In genomic region chr16:59572685-59573084, GRCm38 (mm10) we compare ENCODE assay signal across 23 mouse cellular contexts. TPM values are rescaled to one million over a fixed set of nuclear protein-coding genes. Genes with fewer than 3 reads are reported as not detected.
DNase-seq lines count a peak whose midpoint lies in the region; ATAC-seq and TF ChIP-seq lines count a peak whose summit lies in the region.
"Had no signal": no experiment of that assay in that cellular context is flagged by ENCODE, and none has a peak within 500 bp of the region (broad histone marks: within the 10 kb centered on the region; RNA-seq: fewer than 3 reads in every experiment).

No protein-coding gene starts in this region.

- no peaks in the 10 kb centered on the region for H3K9me3 ChIP-seq in embryonic facial prominence, embryonic 15.5 days (replicated peaks)
- H3K9me3 ChIP-seq in embryonic facial prominence, embryonic 10.5 days, result no peaks in the 10 kb centered on the region
- no peaks in the 10 kb centered on the region for H3K9me3 ChIP-seq in heart, embryonic 10.5 days
- no peaks in the 10 kb centered on the region for H3K9me3 ChIP-seq in lung, embryonic 15.5 days
- H3K9me3 ChIP-seq in stomach, postnatal 0 days (ENCODE audit: control insufficient read depth, low read length), result no peaks in the 10 kb centered on the region
- no peaks in the 10 kb centered on the region for H3K9me3 ChIP-seq in midbrain, embryonic 16.5 days (replicated peaks; ENCODE audit: control insufficient read depth, low read length, poor library complexity, severe bottlenecking)
- H3K9me3 ChIP-seq: midbrain, embryonic 13.5 days; neural tube, embryonic 12.5 days had no signal

- no peak for TF ChIP-seq EP300 in stomach, postnatal 0 days (optimal IDR thresholded peaks at IDR 0.05)

- H3K4me2 ChIP-seq in embryonic facial prominence, embryonic 15.5 days (replicated peaks), result no peak overlapping the region
- no peak overlapping the region for H3K4me2 ChIP-seq in lung, embryonic 15.5 days
- H3K4me2 ChIP-seq in stomach, postnatal 0 days (replicated peaks; ENCODE audit: low read depth), result no peak overlapping the region
- H3K4me2 ChIP-seq in midbrain, embryonic 16.5 days (ENCODE audit: low read length), result no peak overlapping the region
- H3K4me2 ChIP-seq: hindbrain, embryonic 14.5 days; midbrain, embryonic 13.5 days; neural tube, embryonic 12.5 days had no signal

- TF ChIP-seq CTCF in stomach, postnatal 0 days (IDR thresholded peaks at IDR 0.05; ENCODE audit: low read depth), result no peak

- H3K9ac ChIP-seq in embryonic facial prominence, embryonic 15.5 days, result no peak overlapping the region
- no peak overlapping the region for H3K9ac ChIP-seq in lung, embryonic 15.5 days
- no peak overlapping the region for H3K9ac ChIP-seq in stomach, postnatal 0 days (ENCODE audit: low read length)
- no peak overlapping the region for H3K9ac ChIP-seq in midbrain, embryonic 16.5 days (ENCODE audit: low read depth, low read length)
- H3K9ac ChIP-seq: hindbrain, embryonic 14.5 days; midbrain, embryonic 13.5 days; neural tube, embryonic 12.5 days had no signal

- intact Hi-C loops in heart, postnatal 14 days (cut with DNase I), result no loop called here

- no peaks in the 10 kb centered on the region for H3K36me3 ChIP-seq in embryonic facial prominence, embryonic 15.5 days
- no peaks in the 10 kb centered on the region for H3K36me3 ChIP-seq in embryonic facial prominence, embryonic 10.5 days (replicated peaks)
- H3K36me3 ChIP-seq in heart, embryonic 10.5 days, result peaks cover 25% of the 10 kb centered on the region
- no peaks in the 10 kb centered on the region for H3K36me3 ChIP-seq in lung, embryonic 15.5 days
- no peaks in the 10 kb centered on the region for H3K36me3 ChIP-seq in stomach, postnatal 0 days (ENCODE audit: control insufficient read depth, insufficient read depth, low read length)
- H3K36me3 ChIP-seq in midbrain, embryonic 16.5 days (ENCODE audit: control insufficient read depth, insufficient read depth, low read length), result no peaks in the 10 kb centered on the region
- H3K36me3 ChIP-seq: midbrain, embryonic 13.5 days; neural tube, embryonic 12.5 days had no signal

- H3K4me1 ChIP-seq in embryonic facial prominence, embryonic 15.5 days, result peaks cover 30% of the 10 kb centered on the region
- no peaks in the 10 kb centered on the region for H3K4me1 ChIP-seq in embryonic facial prominence, embryonic 10.5 days
- peaks cover 31% of the 10 kb centered on the region for H3K4me1 ChIP-seq in heart, embryonic 10.5 days
- H3K4me1 ChIP-seq in lung, embryonic 15.5 days, result peaks cover 9% of the 10 kb centered on the region; the same call in 1 of the 2 replicates
- no peaks in the 10 kb centered on the region; the same call in 1 of the 2 replicates for H3K4me1 ChIP-seq in stomach, postnatal 0 days (replicated peaks; ENCODE audit: control insufficient read depth, insufficient read depth)
- H3K4me1 ChIP-seq in midbrain, embryonic 16.5 days (ENCODE audit: control insufficient read depth, insufficient read depth, low read length), result no peaks in the 10 kb centered on the region
- H3K4me1 ChIP-seq: midbrain, embryonic 13.5 days; neural tube, embryonic 12.5 days had no signal

- H3K27ac ChIP-seq in embryonic facial prominence, embryonic 15.5 days (replicated peaks), result peak overlapping the region; percentile 48; the same call in 1 of the 2 replicates
- no peak overlapping the region for H3K27ac ChIP-seq in embryonic facial prominence, embryonic 10.5 days (replicated peaks)
- no peak overlapping the region for H3K27ac ChIP-seq in heart, embryonic 10.5 days
- H3K27ac ChIP-seq in lung, embryonic 15.5 days, result no peak overlapping the region; the same call in 1 of the 2 replicates
- H3K27ac ChIP-seq in stomach, postnatal 0 days (replicated peaks), result 0 out of 2 replicates have a peak overlapping the region, but pooled peaks have one; percentile 20
- H3K27ac ChIP-seq in midbrain, embryonic 16.5 days (ENCODE audit: low read length), result no peak overlapping the region
- H3K27ac ChIP-seq: hindbrain, embryonic 14.5 days; midbrain, embryonic 13.5 days; neural tube, embryonic 12.5 days had no signal

- H3K4me3 ChIP-seq in embryonic facial prominence, embryonic 15.5 days (replicated peaks), result no peak overlapping the region
- no peak overlapping the region for H3K4me3 ChIP-seq in embryonic facial prominence, embryonic 10.5 days
- no peak overlapping the region for H3K4me3 ChIP-seq in heart, embryonic 10.5 days
- no peak overlapping the region for H3K4me3 ChIP-seq in lung, embryonic 15.5 days
- no peak overlapping the region for H3K4me3 ChIP-seq in stomach, postnatal 0 days (ENCODE audit: low read depth, low read length)
- H3K4me3 ChIP-seq in midbrain, embryonic 16.5 days (ENCODE audit: low read depth, low read length), result no peak overlapping the region
- H3K4me3 ChIP-seq: midbrain, embryonic 13.5 days; neural tube, embryonic 12.5 days had no signal

- H3K27me3 ChIP-seq in embryonic facial prominence, embryonic 15.5 days, result no peaks in the 10 kb centered on the region
- no peaks in the 10 kb centered on the region for H3K27me3 ChIP-seq in embryonic facial prominence, embryonic 10.5 days (replicated peaks; ENCODE audit: low read depth, poor library complexity, severe bottlenecking)
- no peaks in the 10 kb centered on the region for H3K27me3 ChIP-seq in heart, embryonic 10.5 days (ENCODE audit: insufficient read depth, poor library complexity, severe bottlenecking)
- no peaks in the 10 kb centered on the region for H3K27me3 ChIP-seq in lung, embryonic 15.5 days
- H3K27me3 ChIP-seq in stomach, postnatal 0 days (ENCODE audit: control insufficient read depth, insufficient read depth, low read length), result no peaks in the 10 kb centered on the region
- H3K27me3 ChIP-seq in midbrain, embryonic 16.5 days (ENCODE audit: control insufficient read depth, insufficient read depth, low read depth, low read length), result no peaks in the 10 kb centered on the region
- H3K27me3 ChIP-seq: midbrain, embryonic 13.5 days; neural tube, embryonic 12.5 days had no signal

- 41% methylated on average over 3 of the region's 3 CpGs for WGBS in embryonic facial prominence, embryonic 15.5 days
- 86% methylated on average over 3 of the region's 3 CpGs for WGBS in embryonic facial prominence, embryonic 10.5 days
- WGBS in heart, embryonic 10.5 days, result 80% methylated on average over 3 of the region's 3 CpGs
- WGBS in lung, embryonic 15.5 days, result 43% methylated on average over 3 of the region's 3 CpGs
- WGBS in stomach, postnatal 0 days, result 48% methylated on average over 3 of the region's 3 CpGs
- WGBS in midbrain, embryonic 16.5 days, result 91% methylated on average over 3 of the region's 3 CpGs

- no peak for ATAC-seq in embryonic facial prominence, embryonic 15.5 days (ENCODE audit: insufficient number of reproducible peaks, low FRiP score, low TSS enrichment, low read depth)
- peak; percentile 52; the same call in 1 of the 2 replicates for ATAC-seq in lung, embryonic 15.5 days (ENCODE audit: borderline replicate concordance, extremely low read depth, low FRiP score, low TSS enrichment)
- ATAC-seq in stomach, postnatal 0 days (ENCODE audit: low FRiP score, low TSS enrichment), result no peak
- ATAC-seq in midbrain, embryonic 16.5 days, result no peak
- ATAC-seq: activated CD4-positive, CD25-positive, alpha-beta regulatory T cell, adult 4 months; forebrain, embryonic 14.5 days; inflammation-experienced regulatory T-cells, adult 6 months; midbrain, embryonic 13.5 days had no signal

- DNase-seq in embryonic facial prominence, embryonic 10.5 days (ENCODE audit: low spot score), result no peak
- DNase-seq in heart, embryonic 10.5 days (ENCODE audit: low spot score), result peak; percentile 45
- DNase-seq in heart, postnatal 14 days, result no peak
- no peak for DNase-seq in lung, postnatal 36 days
- DNase-seq in stomach, postnatal 0 days (ENCODE audit: low spot score), result no peak
- DNase-seq: adrenal gland, postnatal 10 days; cerebellum, adult 18-20 months; cerebellum, postnatal 14 days; heart, postnatal 4 days; kidney, adult 18-20 months; kidney, postnatal 4 days; liver; right cerebral cortex, postnatal 25 days; thymus, postnatal 14 days had no signal

RNA-seq across cellular contexts. Expression of gene Crybg3, which starts 28.1 kb away (rescaled TPM):
- polyA plus RNA-seq in embryonic facial prominence, embryonic 15.5 days (2015; fragmentation: Nextera tagmentation; extraction: Ambion mirVana), result 11.4 and 12.7 TPM in 2 replicates
- polyA plus RNA-seq in embryonic facial prominence, embryonic 10.5 days (2016; fragmentation: Nextera tagmentation; extraction: Ambion mirVana), result 6.9 and 7.1 TPM in 2 replicates
- polyA plus RNA-seq in heart, embryonic 10.5 days (2016; fragmentation: Nextera tagmentation; extraction: Ambion mirVana), result 11.4 and 17.5 TPM in 2 replicates
- total RNA-seq in heart, postnatal 14 days (2021), result 10 to 100 TPM; 64.1 to 67.2 TPM
- polyA plus RNA-seq in lung, embryonic 15.5 days (2015; fragmentation: Nextera tagmentation; extraction: Ambion mirVana), result 5.4 and 6.0 TPM in 2 replicates
- 6.3 and 7.3 TPM in 2 replicates for polyA plus RNA-seq in stomach, postnatal 0 days (2015; fragmentation: Nextera tagmentation; extraction: Ambion mirVana)
- 2.0 and 2.7 TPM in 2 replicates for polyA plus RNA-seq in midbrain, embryonic 16.5 days (2015; fragmentation: Nextera tagmentation; extraction: Ambion mirVana)

Comparison
In these comparisons a context has a peak if more than half of its experiments do, and no peak if none do; other contexts are left out.
1. H3K27ac ChIP-seq: peak in embryonic facial prominence, embryonic 15.5 days (single experiment) and stomach, postnatal 0 days (single experiment); none in embryonic facial prominence, embryonic 10.5 days (single experiment), heart, embryonic 10.5 days (single experiment), lung, embryonic 15.5 days (single experiment) and midbrain, embryonic 16.5 days (single experiment).